Mouse (Mus musculus) kidney, embryonic 14.5 days (tissue): ENCODE measurements around the gene Ngp. TPM values are rescaled to one million over a fixed set of nuclear protein-coding genes. Genes with fewer than 3 reads are reported as not detected.
A peak's percentile ranks its signal among the peaks of the same experiment; 100 is the strongest.

Experiments
- ATAC-seq: fragments of 200-750 bp; cut with Nextera tagmentation; 2 replicates; pipeline ENCODE4 v1.8.0; 2017; ENCODE audit warnings: moderate number of reproducible peaks, mild to moderate bottlenecking, moderate TSS enrichment, moderate library complexity; ENCODE audit not compliant: low FRiP score, low TSS enrichment
- H3K27ac ChIP-seq: fragments of 300-500 bp; sonication (generic); 2 replicates; pipeline ENCODE4 v1.5.1; 2014; ENCODE audit warnings: low read depth, mild to moderate bottlenecking, low read length, moderate library complexity, mixed read lengths
- H3K27me3 ChIP-seq: fragments of 300-500 bp; sonication (generic); 2 replicates; pipeline ENCODE4 v1.6.1; 2014; ENCODE audit warnings: mild to moderate bottlenecking, low read length; ENCODE audit not compliant: control insufficient read depth, insufficient read depth
- H3K36me3 ChIP-seq: fragments of 300-500 bp; sonication (generic); 2 replicates; pipeline ENCODE4 v1.6.1; 2014; ENCODE audit warnings: low read length, mixed read lengths; ENCODE audit not compliant: control insufficient read depth, insufficient read depth
- H3K4me1 ChIP-seq: fragments of 300-500 bp; sonication (generic); 2 replicates; pipeline ENCODE4 v1.6.1; 2014; ENCODE audit warnings: low read length, mixed read lengths; ENCODE audit not compliant: control insufficient read depth, insufficient read depth
- H3K4me2 ChIP-seq: fragments of 300-500 bp; sonication (generic); replicated peaks from 2 replicates; pipeline ENCODE4 v1.6.1; 2014; ENCODE audit warnings: low read depth, mild to moderate bottlenecking, low read length
- H3K4me3 ChIP-seq: fragments of 300-500 bp; sonication (generic); 2 replicates; pipeline ENCODE4 v1.5.1; 2014; ENCODE audit warnings: mild to moderate bottlenecking, low read length
- H3K9ac ChIP-seq: fragments of 300-500 bp; sonication (generic); 2 replicates; pipeline ENCODE4 v1.6.1; 2014; ENCODE audit warnings: low read depth, mild to moderate bottlenecking, low read length, moderate library complexity
- H3K9me3 ChIP-seq: fragments of 300-500 bp; sonication (generic); 2 replicates; pipeline ENCODE4 v1.6.1; 2016; ENCODE audit warnings: low read length; ENCODE audit not compliant: control insufficient read depth
- WGBS: fragments of 180-500 bp; shearing (Covaris S2); extraction: QIAGEN DNeasy Blood & Tissue Kit; methylation state at CpG from one replicate; pipeline ENCODE4 v1.1.7; 2014; 5-methylcytosine and 5-hydroxymethylcytosine counted together
- polyA plus RNA-seq: library from polyadenylated mRNA; unstranded; fragments of >200 nt; fragmentation: Nextera tagmentation; extraction: Ambion mirVana; gene quantifications from 2 replicates; pipeline ENCODE4 v1.2.1, GENCODE M21; 2014

Gene Ngp
- polyA plus RNA-seq, 1 experiment from 2014 or later, result not detected

DNA sequence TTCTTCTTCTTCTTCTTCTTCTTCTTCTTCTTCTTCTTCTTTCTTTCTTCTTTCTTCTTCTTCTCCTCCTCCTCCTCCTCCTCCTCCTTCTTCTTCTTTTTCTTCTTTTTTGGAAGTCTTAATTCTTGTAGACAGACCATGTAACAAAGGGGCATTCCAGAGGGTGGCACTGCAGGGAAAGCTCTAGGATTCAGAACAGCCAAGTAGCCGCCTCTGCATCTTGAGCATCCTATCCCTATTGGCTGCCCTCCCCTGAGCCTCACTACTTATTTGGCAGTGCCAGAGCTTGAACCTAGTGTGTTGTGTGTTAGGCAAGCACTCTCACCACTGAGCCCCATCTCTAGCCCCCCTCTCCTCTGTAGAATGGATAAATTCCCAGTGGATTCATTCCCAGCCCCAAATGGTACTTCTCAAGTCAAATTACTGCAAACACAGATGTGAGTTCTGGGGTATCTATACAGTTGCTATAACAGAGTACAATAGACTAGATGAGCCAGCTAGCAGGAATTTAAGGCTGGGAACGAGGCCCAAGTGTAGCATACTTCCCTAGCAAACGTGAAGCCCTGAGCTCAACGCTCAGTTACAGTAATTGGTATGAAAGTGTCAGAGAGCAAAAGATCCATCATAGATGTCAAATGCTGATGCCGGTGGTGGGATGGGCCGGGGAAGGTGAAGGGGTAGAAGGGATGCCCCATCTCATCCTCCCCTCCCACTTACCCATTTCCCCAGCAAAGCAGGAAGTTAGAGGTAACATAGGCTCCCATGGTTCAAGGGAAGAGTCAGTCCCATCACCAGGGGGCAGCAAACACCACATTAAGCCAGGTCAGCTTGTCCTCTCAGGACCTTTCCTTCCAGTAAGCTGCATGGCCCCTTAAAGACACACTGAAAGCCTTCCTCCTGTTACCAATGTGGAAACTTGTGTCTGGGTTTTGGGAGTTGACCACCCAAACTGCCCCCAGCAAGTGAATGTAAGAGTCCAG, 8.3 kb upstream of the Ngp start:
- Histone ChIP-seq H3K4me2 (no peak overlapping the region), H3K36me3 (no peaks in the 10 kb centered on the region), H3K9ac (no peak overlapping the region), H3K27ac (no peak overlapping the region), H3K4me3 (no peak overlapping the region), H3K9me3 (no peaks in the 10 kb centered on the region), H3K27me3 (no peaks in the 10 kb centered on the region), H3K4me1 (peaks cover 11% of the 10 kb centered on the region)
- ATAC-seq, result 0 out of 2 replicates have a peak, but pooled peaks have one; percentile 30
- 41% methylated on average over 6 of the region's 6 CpGs for WGBS

DNA sequence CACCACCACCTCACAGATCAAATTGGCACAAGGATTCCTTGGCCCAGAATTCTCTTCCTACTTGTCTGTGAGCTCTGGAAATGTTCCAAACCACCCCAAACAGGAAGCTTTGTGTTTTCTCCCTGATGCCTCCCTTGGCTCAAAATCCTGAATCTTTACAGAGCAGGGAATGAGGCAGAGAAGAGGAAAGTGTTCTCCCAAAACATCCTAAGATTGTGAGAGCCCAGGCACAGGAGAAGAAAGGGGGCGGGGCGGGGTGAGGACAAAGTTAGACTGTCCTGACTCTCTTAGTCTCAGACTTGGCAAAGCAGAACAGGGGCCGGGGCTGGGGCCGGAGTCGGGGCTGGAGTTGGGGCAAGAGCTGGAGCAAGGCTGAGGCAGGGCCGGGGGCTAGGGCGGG, 6.6 kb upstream of the Ngp start:
- Histone ChIP-seq H3K27ac (no peak overlapping the region), H3K4me3 (no peak overlapping the region), H3K9me3 (no peaks in the 10 kb centered on the region), H3K36me3 (no peaks in the 10 kb centered on the region), H3K9ac (no peak overlapping the region), H3K4me1 (peaks cover 5% of the 10 kb centered on the region; the same call in 1 of the 2 replicates), H3K27me3 (no peaks in the 10 kb centered on the region), H3K4me2 (no peak overlapping the region)
- ATAC-seq, result no peak
- WGBS, result 80% methylated on average over 7 of the region's 7 CpGs

DNA sequence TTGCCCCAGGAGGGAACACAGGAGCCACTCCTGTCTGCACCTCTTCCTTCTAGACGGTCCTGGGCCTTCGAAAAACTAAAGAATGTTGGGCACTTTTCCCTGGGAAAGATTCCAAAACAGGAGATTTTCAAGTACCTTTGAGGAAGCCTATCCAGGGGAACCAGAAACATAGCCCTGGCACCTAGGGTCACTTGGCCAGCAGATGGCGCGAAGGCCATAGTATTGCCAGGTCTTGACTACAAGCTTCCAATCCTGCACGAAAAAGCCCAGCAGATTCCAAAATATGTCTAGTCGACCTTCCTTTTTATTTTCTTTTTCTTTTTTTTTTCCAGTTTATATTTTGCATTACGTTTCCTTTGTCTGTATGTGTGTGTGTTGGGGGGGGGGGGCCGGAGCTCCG, 5.8 kb upstream of the Ngp start:
- Histone ChIP-seq H3K4me2 (no peak overlapping the region), H3K9ac (no peak overlapping the region), H3K27ac (no peak overlapping the region), H3K36me3 (no peaks in the 10 kb centered on the region), H3K27me3 (no peaks in the 10 kb centered on the region), H3K4me3 (no peak overlapping the region), H3K9me3 (no peaks in the 10 kb centered on the region), H3K4me1 (peaks cover 1% of the 10 kb centered on the region; the same call in 1 of the 2 replicates)
- no peak for ATAC-seq
- WGBS, result 52% methylated on average over 9 of the region's 9 CpGs

- no peak overlapping the region for H3K4me2 ChIP-seq
- no peaks in the 10 kb centered on the region for H3K27me3 ChIP-seq
- no peaks in the 10 kb centered on the region for H3K4me1 ChIP-seq
- H3K27ac ChIP-seq, result no peak overlapping the region
- no peak overlapping the region for H3K9ac ChIP-seq
- WGBS, result 89% methylated on average over 8 of the region's 8 CpGs
- no peak overlapping the region for H3K4me3 ChIP-seq
- H3K36me3 ChIP-seq, result peaks cover 35% of the 10 kb centered on the region
- no peak for ATAC-seq
- H3K9me3 ChIP-seq, result no peaks in the 10 kb centered on the region
These were observed 11.7 kb downstream of the Ngp start for GRCm38 (mm10) chr9:110431241-110431640.

GRCm38 (mm10) chr9:110433045-110433444, 13.5 kb downstream of the Ngp start:
- H3K4me2 ChIP-seq, result no peak overlapping the region
- no peak overlapping the region for H3K4me3 ChIP-seq
- H3K36me3 ChIP-seq, result peaks cover 33% of the 10 kb centered on the region
- H3K9ac ChIP-seq, result no peak overlapping the region
- H3K27ac ChIP-seq, result no peak overlapping the region
- no peaks in the 10 kb centered on the region for H3K4me1 ChIP-seq
- WGBS, result 96% methylated on average over 2 of the region's 2 CpGs
- no peaks in the 10 kb centered on the region for H3K9me3 ChIP-seq
- H3K27me3 ChIP-seq, result no peaks in the 10 kb centered on the region
- no peak for ATAC-seq

DNA sequence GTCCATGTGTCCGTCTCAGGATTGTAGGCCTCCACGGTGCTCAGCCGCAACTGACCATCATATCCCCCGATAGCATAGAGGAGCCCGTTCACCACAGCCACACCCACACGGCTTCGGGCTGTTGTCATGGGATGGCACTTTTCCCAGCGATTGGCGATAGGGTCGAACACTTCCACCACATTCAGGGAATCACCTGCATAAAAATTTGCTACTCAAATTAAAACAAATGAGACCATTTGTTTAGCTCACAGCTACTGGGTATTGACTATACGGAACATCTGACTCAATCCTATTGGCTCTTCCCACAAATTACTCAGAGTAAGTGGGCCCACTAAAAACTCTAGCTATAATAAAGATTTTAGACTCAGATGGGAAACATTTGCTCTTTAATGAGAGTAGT, 16.5 kb downstream of the Ngp start:
- Histone ChIP-seq H3K4me2 (no peak overlapping the region), H3K4me1 (no peaks in the 10 kb centered on the region), H3K9me3 (no peaks in the 10 kb centered on the region), H3K4me3 (no peak overlapping the region), H3K27me3 (no peaks in the 10 kb centered on the region), H3K36me3 (peaks cover 23% of the 10 kb centered on the region; the same call in 1 of the 2 replicates), H3K9ac (no peak overlapping the region), H3K27ac (no peak overlapping the region)
- ATAC-seq, result no peak
- WGBS, result 93% methylated on average over 11 of the region's 11 CpGs

GRCm38 (mm10) chr9:110440049-110440448, 20.5 kb downstream of the Ngp start:
- Histone ChIP-seq H3K4me1 (no peaks in the 10 kb centered on the region), H3K9ac (no peak overlapping the region), H3K4me3 (no peak overlapping the region), H3K27ac (no peak overlapping the region), H3K9me3 (no peaks in the 10 kb centered on the region), H3K4me2 (no peak overlapping the region), H3K36me3 (peaks cover 22% of the 10 kb centered on the region; the same call in 1 of the 2 replicates), H3K27me3 (no peaks in the 10 kb centered on the region)
- no peak for ATAC-seq
- WGBS, result 76% methylated on average over 3 of the region's 5 CpGs

GRCm38 (mm10) chr9:110440559-110440958, 21.0 kb downstream of the Ngp start:
- no peaks in the 10 kb centered on the region for H3K4me1 ChIP-seq
- H3K4me2 ChIP-seq, result no peak overlapping the region
- no peak overlapping the region for H3K9ac ChIP-seq
- H3K27ac ChIP-seq, result no peak overlapping the region
- no peaks in the 10 kb centered on the region for H3K27me3 ChIP-seq
- no peaks in the 10 kb centered on the region for H3K9me3 ChIP-seq
- 94% methylated on average over 6 of the region's 6 CpGs for WGBS
- no peak for ATAC-seq
- no peak overlapping the region for H3K4me3 ChIP-seq
- H3K36me3 ChIP-seq, result peaks cover 17% of the 10 kb centered on the region; the same call in 1 of the 2 replicates

DNA sequence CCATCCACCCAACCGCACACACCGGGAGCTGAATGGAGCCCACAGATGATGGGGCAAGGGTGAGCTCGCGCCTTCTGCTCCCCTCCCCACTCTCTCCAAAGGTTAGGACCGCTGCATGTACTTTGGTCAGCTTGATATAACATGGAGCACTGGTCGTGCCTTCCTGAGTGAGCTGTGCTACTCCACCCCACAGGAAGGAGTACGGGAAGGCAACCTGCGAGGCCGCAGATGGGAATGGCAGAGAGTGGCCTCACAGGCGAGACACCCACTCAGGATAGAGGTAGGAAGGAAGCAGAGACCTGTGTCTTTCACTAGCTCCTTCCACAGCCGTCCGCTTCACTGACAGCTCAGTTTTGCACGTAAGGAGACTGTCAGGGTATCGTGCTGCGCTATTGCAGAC, 28.8 kb downstream of the Ngp start:
- WGBS, result 90% methylated on average over 15 of the region's 15 CpGs
- H3K9me3 ChIP-seq, result no peaks in the 10 kb centered on the region

More for the DNA sequence above, 28.8 kb downstream of the Ngp start:
- H3K27me3 ChIP-seq, result no peaks in the 10 kb centered on the region
- H3K9ac ChIP-seq, result no peak overlapping the region
- peaks cover 6% of the 10 kb centered on the region; the same call in 1 of the 2 replicates for H3K36me3 ChIP-seq
- no peaks in the 10 kb centered on the region for H3K4me1 ChIP-seq
- ATAC-seq, result 0 out of 2 replicates have a peak, but pooled peaks have one; percentile 16
- no peak overlapping the region for H3K4me2 ChIP-seq
- H3K27ac ChIP-seq, result no peak overlapping the region
- no peak overlapping the region for H3K4me3 ChIP-seq
